Mouse (Mus musculus) right cerebral cortex, adult 18-20 months (tissue): Measurements from ENCODE around the gene Fgr.
"Not testable (repeated sequence)": the region's sequence is repeated elsewhere in the genome, so short reads cannot be mapped to it uniquely, and the experiment has no call there.

ENCODE experiments used
- DNase-seq: peaks from one replicate; pipeline ENCODE4 v3.0.0; 2022; ENCODE audit warnings: mixed read lengths

Gene Fgr

DNA sequence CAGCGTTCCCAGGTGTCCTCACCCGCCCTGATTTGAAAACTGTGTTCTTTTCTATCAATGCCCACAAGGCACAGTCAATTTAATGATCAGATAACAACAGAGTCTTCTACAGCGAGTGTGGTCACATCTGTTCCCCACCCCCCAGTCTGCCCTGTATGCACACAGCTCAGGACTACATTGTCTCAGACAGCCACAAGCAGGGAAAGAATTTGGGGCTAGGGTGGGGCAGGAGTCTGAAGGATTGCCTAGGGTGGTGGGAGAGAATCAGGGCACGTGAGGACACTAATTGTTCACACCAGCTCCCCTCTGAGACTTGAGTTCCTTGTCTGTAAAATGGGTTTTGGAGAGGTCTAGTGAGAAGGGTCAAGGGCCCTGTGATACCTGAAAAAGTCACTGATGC, 19.7 kb downstream of the Fgr start:
- no peak for DNase-seq

DNA sequence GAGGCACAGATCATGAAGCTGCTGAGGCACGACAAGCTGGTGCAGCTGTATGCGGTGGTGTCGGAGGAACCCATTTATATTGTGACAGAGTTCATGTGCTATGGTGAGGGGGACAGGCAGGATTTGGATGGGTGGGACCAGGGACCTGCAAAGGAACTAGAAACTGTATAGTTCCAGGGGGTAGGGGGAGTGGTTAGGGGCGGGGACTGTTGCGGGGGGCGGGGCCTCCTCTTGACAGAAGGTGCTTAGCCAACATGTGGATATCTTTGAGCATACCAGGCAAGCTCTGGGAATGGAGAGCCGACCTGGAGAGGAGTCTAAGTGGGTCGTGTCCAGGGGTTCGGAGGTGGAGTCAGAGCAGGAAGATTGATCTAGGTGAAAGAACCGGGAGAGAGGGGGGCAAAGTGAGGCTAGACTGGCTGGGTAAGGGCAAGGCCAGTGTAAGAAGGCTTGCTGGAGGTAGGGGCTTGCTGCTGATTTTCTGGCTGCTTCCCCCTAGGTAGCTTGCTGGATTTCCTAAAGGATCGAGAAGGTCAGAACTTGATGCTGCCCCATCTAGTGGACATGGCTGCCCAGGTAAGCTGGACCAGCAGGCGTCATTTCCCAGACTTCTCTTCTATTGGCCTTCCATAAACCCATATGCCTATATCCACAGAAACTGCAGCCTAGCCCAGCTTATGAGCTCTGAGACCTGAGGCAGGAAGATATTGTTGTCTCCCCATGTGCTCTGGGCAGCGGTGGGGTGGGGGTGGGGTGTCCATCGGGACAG, 23.8 kb downstream of the Fgr start:
- DNase-seq = no peak

- no peak for DNase-seq
Observed at GRCm38 (mm10) chr4:133002896-133003295, 29.0 kb downstream of the Fgr start.

- no peak for DNase-seq
Observed at GRCm38 (mm10) chr4:133003316-133004018, 29.6 kb downstream of the Fgr start.

DNA sequence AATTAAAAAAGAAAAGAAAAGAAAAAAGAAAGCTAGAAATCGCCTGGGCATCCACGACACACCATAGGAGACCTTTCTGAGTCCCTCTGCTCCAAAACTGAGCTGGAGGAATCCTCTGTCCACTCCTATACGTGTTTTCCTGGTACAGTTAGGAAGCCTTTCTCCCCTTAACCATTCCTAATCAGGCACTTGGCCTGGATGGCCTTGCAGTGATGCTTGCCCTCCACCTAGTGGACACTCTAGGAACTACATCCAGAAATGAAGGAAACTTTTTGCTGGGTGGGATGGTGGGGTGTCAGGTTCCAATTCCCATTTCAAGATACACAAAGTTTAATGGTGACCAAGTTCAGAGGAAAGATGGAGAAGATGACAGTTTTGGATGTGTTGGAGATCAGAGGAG, 31.3 kb downstream of the Fgr start:
- no peak for DNase-seq

GRCm38 (mm10) chr4:133005885-133006451, 32.1 kb downstream of the Fgr start:
- not testable (repeated sequence) for DNase-seq

DNA sequence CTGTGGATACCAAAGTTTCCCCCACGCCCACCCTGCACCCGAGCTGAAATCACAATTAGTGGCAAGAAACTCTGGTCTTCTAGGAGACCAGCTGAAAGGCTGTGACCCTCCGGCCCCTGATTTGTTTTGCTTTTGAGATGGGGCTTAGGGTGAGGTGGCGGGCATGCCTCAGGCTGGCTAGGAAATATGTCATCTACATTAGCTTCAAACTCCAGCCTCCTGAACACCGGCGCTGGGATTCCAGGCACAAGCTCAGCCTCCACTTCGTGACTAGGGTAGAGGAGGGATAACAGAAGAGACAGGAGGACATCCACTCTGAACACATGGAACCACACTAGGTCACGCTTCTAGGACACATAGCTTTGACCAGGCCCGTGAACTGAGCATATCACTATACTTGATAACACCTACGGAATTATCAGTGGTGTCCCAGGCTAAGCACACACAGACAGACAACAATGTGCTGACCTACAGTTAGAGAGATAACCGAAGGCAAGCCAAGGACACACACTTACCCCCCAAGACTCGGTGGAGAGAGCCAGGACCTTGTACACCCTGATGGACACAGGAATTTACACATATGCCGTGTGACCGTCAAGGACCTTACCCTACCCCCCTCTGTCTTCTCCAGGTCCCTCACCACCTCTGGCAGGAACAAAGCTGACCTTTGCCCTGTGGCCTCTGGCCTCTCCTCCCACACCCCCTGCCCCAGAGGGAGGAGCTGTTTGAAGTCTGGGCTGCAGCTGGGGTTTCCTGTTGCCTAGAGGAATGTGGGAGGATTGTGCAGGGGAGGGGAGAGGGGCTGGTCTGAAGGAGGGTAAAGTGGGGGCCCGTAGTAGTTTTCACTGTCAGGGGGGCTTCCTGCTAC, 33.9 kb downstream of the Fgr start:
- no peak for DNase-seq

- no peak for DNase-seq
Observed at GRCm38 (mm10) chr4:133009131-133009530, 35.2 kb downstream of the Fgr start.

DNA sequence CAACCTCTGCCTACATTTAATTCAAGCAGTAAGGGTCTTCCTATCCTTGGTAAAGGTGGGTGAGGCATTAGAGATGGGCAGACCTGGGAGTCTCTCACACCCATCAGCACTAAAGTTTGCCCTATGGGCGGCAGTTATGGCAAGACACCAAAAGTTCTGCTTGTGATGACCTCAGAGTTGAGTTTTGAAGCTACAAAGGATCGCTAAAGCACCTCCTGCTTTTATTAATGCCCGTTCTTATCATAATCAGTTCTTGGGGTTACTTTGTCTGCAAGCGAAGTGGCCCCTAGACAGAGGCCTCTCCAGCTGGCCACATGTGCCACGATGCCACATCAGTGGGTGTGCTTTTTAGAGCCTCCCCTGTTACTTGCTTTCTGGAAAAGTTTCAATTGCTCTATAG, 35.8 kb downstream of the Fgr start:
- no peak for DNase-seq

DNA sequence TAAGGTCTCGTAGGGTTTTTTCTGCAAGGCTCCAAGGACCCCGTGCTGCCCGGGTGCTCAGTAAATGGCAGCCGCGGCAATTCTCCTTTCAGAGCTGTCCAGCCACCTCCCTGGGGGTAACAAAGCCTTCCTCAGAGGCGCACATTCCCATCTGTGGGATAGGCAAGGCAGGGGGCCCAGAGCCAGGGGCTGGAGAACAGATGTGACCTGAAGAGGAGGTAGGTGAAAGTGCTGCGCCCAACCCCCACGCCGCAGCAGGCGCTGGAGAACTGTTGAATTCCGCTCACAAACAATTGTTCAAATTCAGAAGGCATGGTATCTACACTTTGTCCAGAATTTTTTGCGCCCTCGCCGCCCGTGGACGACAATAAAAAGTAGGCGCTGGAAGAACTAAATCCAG, 36.7 kb downstream of the Fgr start:
- no peak for DNase-seq

- peak; percentile 96 for DNase-seq
Observed at GRCm38 (mm10) chr4:133011028-133011820, 37.3 kb downstream of the Fgr start, which contains the start of gene Ahdc1. TSS of gene Ahdc1 (plus strand) at chr4:133011260.

DNA sequence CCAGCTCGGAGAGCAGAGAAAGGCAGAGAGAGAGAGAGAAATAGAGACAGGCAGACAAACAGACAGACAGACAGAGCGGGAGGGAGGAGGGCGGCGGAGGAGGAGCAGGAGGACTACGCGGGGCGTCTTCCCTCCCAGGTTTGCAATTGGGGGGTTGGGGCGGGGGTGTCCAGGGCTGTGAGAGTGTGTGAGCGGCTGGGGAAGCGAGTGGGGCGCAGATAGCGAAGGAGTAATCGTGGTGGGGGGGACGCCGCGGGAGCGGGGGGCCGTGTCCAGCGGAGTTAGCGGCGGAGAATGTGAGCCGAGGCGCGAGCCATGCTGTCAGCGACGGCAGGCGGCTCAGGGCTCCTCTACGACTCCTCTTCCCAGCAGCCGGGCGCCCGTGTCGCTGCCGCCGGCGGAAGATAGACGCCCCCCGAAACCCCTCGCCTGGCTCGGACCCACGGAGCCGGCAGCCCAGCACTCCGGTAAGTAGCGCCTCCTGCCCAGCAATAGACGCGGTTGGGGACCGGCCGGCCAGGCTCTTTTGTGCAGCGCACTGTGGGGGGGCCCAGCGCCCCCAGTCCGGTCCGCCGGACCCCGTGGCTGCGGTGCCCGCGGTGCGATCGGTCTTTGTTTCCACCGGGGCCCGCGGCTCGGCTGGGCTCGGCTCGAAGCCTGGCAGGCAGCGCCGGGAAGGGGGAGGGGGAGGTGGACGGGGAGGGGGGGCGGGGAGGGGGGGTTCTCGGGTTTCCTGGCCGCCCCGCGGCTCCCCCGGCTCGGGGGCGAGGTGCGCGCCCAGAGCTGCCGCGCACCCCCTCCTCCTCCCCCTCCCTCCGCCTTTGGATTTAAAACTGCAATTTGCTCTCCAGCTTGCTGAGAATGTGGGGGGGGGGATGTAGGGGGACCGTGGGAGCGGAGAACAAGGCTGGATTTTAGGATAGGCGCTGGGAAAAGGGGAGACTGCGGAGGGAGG, 38.2 kb downstream of the Fgr start:
- no peak for DNase-seq

DNA sequence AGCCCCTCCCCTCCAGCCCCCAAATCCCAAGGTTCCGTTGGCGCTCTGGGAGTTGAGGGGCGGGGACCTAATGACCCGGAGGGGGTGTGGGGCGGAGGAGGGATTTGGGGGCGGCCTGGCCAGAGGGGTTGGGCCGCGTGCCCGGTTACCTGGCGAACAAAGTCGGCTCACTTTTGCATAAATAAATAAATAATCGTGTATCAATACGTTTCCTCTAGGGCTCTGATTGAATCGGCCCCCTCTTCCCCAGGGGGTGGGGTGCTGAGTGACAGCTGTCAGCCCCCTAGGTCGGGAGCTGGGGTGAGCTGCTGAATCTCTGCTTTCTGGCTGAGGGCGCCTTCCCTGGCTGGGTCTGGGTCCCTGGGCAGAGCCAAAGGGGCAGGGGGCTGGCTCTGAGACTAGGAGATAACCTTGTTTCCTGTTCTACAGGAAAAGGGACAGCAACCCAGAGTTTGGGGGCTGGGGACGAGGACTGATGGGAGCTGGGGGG, 38.9 kb downstream of the Fgr start:
- no peak for DNase-seq

DNA sequence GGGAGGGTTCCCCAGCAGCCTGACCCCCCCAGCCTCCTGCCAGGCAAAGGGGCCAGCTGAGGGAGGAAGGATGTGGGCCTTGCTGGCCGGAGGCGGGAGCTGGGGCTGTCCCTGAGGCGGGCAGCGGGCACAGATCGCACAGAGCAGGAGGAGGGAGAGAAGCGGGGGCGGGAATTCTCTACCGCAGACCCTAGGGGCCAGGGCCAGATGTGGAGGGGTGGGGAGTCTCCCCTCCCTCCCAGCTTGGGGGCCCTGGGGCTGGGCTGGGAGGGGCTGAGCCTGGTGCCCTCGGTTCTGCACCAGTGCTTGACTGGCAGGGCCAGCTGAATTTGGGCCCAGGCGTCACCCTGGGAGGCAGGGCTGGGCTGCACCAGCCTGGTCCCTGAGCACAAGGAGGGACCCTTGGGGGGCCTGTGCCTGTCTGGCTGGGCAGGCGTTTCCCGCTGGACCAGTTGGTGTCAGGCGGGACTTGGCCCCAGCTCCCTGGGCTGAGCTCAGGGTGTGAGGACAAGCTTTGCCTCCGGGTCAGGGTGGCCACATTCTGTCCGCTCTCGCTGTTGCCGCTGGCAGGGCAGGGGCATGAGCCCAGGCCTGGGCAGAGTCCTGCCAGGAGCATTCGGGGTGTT, 39.5 kb downstream of the Fgr start:
- no peak for DNase-seq

- DNase-seq = no peak
Observed at GRCm38 (mm10) chr4:133014088-133014487, 40.2 kb downstream of the Fgr start.

- no peak for DNase-seq
Observed at GRCm38 (mm10) chr4:133014896-133015709, 41.2 kb downstream of the Fgr start.

GRCm38 (mm10) chr4:133015710-133016651, 42.1 kb downstream of the Fgr start:
- no peak for DNase-seq
